Mouse (Mus musculus): ENCODE results near the gene Fgfr2. TPM values are rescaled to one million over a fixed set of nuclear protein-coding genes. Genes with fewer than 3 reads are reported as not detected.

The Fgfr2 gene
- total RNA-seq, 4 experiments from 2014 or later: 1.1 to 1.9 (median 1.4) TPM

GRCm38 (mm10) chr7:130118726-130119125 is 3004.4 kb downstream of the Fgfr2 start:
- DNase-seq (ENCODE audit: low spot score): no peak

GRCm38 (mm10) chr7:130117466-130118123 is 3005.6 kb downstream of the Fgfr2 start:
- no peak for DNase-seq (ENCODE audit: low spot score)

- DNase-seq (ENCODE audit: low spot score): no peak
Measured at GRCm38 (mm10) chr7:130114436-130114835, 3008.7 kb downstream of the Fgfr2 start.

Small RNA genes lying within 50 kb of the gene (microRNA-seq; reads per million reads assigned to microRNA genes)
- not detected for gene Mir7061

Other genes with a start within 250 kb of the Fgfr2 start
- 10 to 100 TPM; 34.2 to 39.8 (median 37.6) TPM for gene Zranb1, start 192.2 kb downstream of the Fgfr2 start, total RNA-seq (2022)
- gene Ctbp2, start 1.0 kb upstream of the Fgfr2 start, total RNA-seq (2022): 10 to 100 TPM; 24.9 to 28.1 (median 27.6) TPM